In genomic region chr9:64594442-64594841, GRCm38 (mm10) we compare ENCODE assay signal across 13 mouse cellular contexts.
DNase-seq lines count a peak whose midpoint lies in the region.
"Had no signal": no experiment of that assay in that cellular context is flagged by ENCODE, and none has a peak within 500 bp of the region (broad histone marks: within the 10 kb centered on the region; RNA-seq: fewer than 3 reads in every experiment).

No protein-coding gene starts in this region.

- DNase-seq in cerebellum, adult 11-12 months = peak; percentile 65
- no peak for DNase-seq in cerebellum, postnatal 4 days (ENCODE audit: low spot score in 2 of 2)
- peak; percentile 39 for DNase-seq in left cerebral cortex, postnatal 4 days
- no peak for DNase-seq in left cerebral cortex, adult 11 months (ENCODE audit: low spot score)
- peak; percentile 55 to 56 for DNase-seq in cerebellum, adult 18-20 months
- DNase-seq in cerebellum, postnatal 14 days = peak; percentile 63 to 66
- DNase-seq in gastrocnemius, postnatal 25 days = no peak
- no peak for DNase-seq in kidney, postnatal 4 days
- DNase-seq: forebrain, postnatal 0 days; gastrocnemius, postnatal 36 days; kidney, adult 2 months; liver; liver, postnatal 0 days had no signal

- intact Hi-C loops in left cerebral cortex, postnatal 4 days (cut with DNase I) = no loop called here

Comparison
In these comparisons a context has a peak if more than half of its experiments do, and no peak if none do; other contexts are left out.
1. DNase-seq: peak in cerebellum, adult 11-12 months (single experiment), left cerebral cortex, postnatal 4 days (single experiment), cerebellum, adult 18-20 months (2 of 2) and cerebellum, postnatal 14 days (2 of 2); none in cerebellum, postnatal 4 days (0 of 2), left cerebral cortex, adult 11 months (single experiment), gastrocnemius, postnatal 25 days (single experiment) and kidney, postnatal 4 days (0 of 2).